Mouse (Mus musculus) bone marrow, adult 2 months (tissue): Measurements from ENCODE around the gene Olfr186. TPM values are rescaled to one million over a fixed set of nuclear protein-coding genes. Genes with fewer than 3 reads are reported as not detected.
"Not testable (repeated sequence)": the region's sequence is repeated elsewhere in the genome, so short reads cannot be mapped to it uniquely, and the experiment has no call there.

Source experiments
- H3K27ac ChIP-seq: fragments of 200-500 bp; 2 replicates; pipeline ENCODE4 v1.5.1; 2012; ENCODE audit warnings: low read depth, mild to moderate bottlenecking, control low read depth, inconsistent platforms, low read length; ENCODE audit not compliant: control insufficient read depth, poor library complexity, insufficient read depth
- H3K4me1 ChIP-seq: fragments of 200-500 bp; 2 replicates; pipeline ENCODE4 v1.6.1; 2011; ENCODE audit warnings: low read length; ENCODE audit not compliant: control insufficient read depth, insufficient read depth
- H3K4me3 ChIP-seq: fragments of 200-500 bp; replicated peaks from 2 replicates; pipeline ENCODE3; 2011; ENCODE audit warnings: mild to moderate bottlenecking, low read depth, low read length, control low read depth; ENCODE audit not compliant: control insufficient read depth
- CTCF ChIP-seq: fragments of 200-500 bp; IDR thresholded peaks from 2 replicates; pipeline ENCODE4 v1.5.1; 2011; ENCODE audit warnings: low read length, control low read depth; ENCODE audit not compliant: control insufficient read depth, insufficient read depth
- POLR2A ChIP-seq: fragments of 200-500 bp; IDR thresholded peaks from 2 replicates; pipeline ENCODE4 v1.6.1; 2011; ENCODE audit warnings: low read depth, mild to moderate bottlenecking, control low read depth, low read length, borderline replicate concordance; ENCODE audit not compliant: control insufficient read depth
- WGBS: fragments of 180-500 bp; shearing (Covaris S2); methylation state at CpG from one replicate; pipeline ENCODE4 v1.1.7; 2018; 5-methylcytosine and 5-hydroxymethylcytosine counted together
- polyA plus RNA-seq: library from polyadenylated mRNA; stranded (reverse); fragments of >200 nt; gene quantifications from 2 replicates; pipeline ENCODE4 v1.2.4, GENCODE M21; 2011; ENCODE audit warnings: low replicate concordance; ENCODE audit not compliant: missing spikeins, insufficient read depth, insufficient read length

Gene Olfr186
- polyA plus RNA-seq = not detected in 2 replicates

GRCm38 (mm10) chr16:59030191-59030590, at the start of gene Olfr186:
Gene Olfr186, minus strand, starts transcription at chr16:59030291.
- no peak for TF ChIP-seq CTCF
- no peak for TF ChIP-seq POLR2A
- H3K4me3 ChIP-seq = no peak within 1 kb of the TSS
- WGBS = 83% methylated on average over 4 of the region's 4 CpGs
- H3K27ac ChIP-seq = no peak within 1 kb of the TSS
- H3K4me1 ChIP-seq = no peaks in the 10 kb centered on the region

- no peak for TF ChIP-seq POLR2A
- TF ChIP-seq CTCF = no peak
- H3K4me1 ChIP-seq = no peaks in the 10 kb centered on the region
- H3K4me3 ChIP-seq = no peak within 1 kb of the TSS
- H3K27ac ChIP-seq = no peak within 1 kb of the TSS
- WGBS = 75% methylated on average over 5 of the region's 5 CpGs
Observed at GRCm38 (mm10) chr16:59077905-59078304, 47.8 kb upstream of the Olfr186 start, which contains the start of gene Olfr190. Gene Olfr190, minus strand, starts transcription at chr16:59078005.

GRCm38 (mm10) chr16:59073520-59073919, 43.4 kb upstream of the Olfr186 start:
- Histone ChIP-seq H3K4me1 (no peaks in the 10 kb centered on the region), H3K27ac (no peak overlapping the region), H3K4me3 (no peak overlapping the region)
- WGBS = 78% methylated on average over 1 of the region's 1 CpGs
- TF ChIP-seq CTCF = no peak
- no peak for TF ChIP-seq POLR2A

- Histone ChIP-seq H3K27ac (no peak overlapping the region), H3K4me3 (no peak overlapping the region), H3K4me1 (no peaks in the 10 kb centered on the region)
- TF ChIP-seq POLR2A (no peak), CTCF (no peak)
Observed at GRCm38 (mm10) chr16:59071755-59072154, 41.7 kb upstream of the Olfr186 start.

- H3K27ac ChIP-seq, H3K4me3 ChIP-seq, H3K4me1 ChIP-seq: not testable (repeated sequence)
- WGBS = 63% methylated on average over 3 of the region's 3 CpGs
Observed at GRCm38 (mm10) chr16:59062411-59062810, 32.3 kb upstream of the Olfr186 start.

GRCm38 (mm10) chr16:59049286-59049685, 19.2 kb upstream of the Olfr186 start:
- H3K4me3 ChIP-seq, H3K4me1 ChIP-seq, H3K27ac ChIP-seq: not testable (repeated sequence)
- WGBS = 73% methylated on average over 2 of the region's 2 CpGs

- no peak overlapping the region for H3K27ac ChIP-seq
- TF ChIP-seq POLR2A (no peak), CTCF (no peak)
- no peaks in the 10 kb centered on the region for H3K4me1 ChIP-seq
- 64% methylated on average over 1 of the region's 1 CpGs for WGBS
- H3K4me3 ChIP-seq = no peak overlapping the region
Observed at GRCm38 (mm10) chr16:59048860-59049259, 18.8 kb upstream of the Olfr186 start.

- no peak overlapping the region for H3K4me3 ChIP-seq
- no peak overlapping the region for H3K27ac ChIP-seq
- 56% methylated on average over 4 of the region's 4 CpGs for WGBS
- TF ChIP-seq POLR2A (no peak), CTCF (no peak)
- no peaks in the 10 kb centered on the region for H3K4me1 ChIP-seq
Observed at GRCm38 (mm10) chr16:59047579-59047978, 17.5 kb upstream of the Olfr186 start.

- WGBS = 64% methylated on average over 3 of the region's 3 CpGs
- TF ChIP-seq CTCF (no peak), POLR2A (no peak)
Observed at GRCm38 (mm10) chr16:59045835-59046234, 15.7 kb upstream of the Olfr186 start.

More at GRCm38 (mm10) chr16:59045835-59046234, 15.7 kb upstream of the Olfr186 start:
- Histone ChIP-seq H3K4me3 (no peak overlapping the region), H3K27ac (no peak overlapping the region), H3K4me1 (no peaks in the 10 kb centered on the region)
